Mouse (Mus musculus) right cerebral cortex, postnatal 10 days (tissue): ENCODE data around the gene Fam171a2.
"Not testable (repeated sequence)": the region's sequence is repeated elsewhere in the genome, so short reads cannot be mapped to it uniquely, and the experiment has no call there.

ENCODE experiments used
- DNase-seq, 2 experiments: peaks; one replicate each; pipeline ENCODE4 v3.0.0; 2021; ENCODE audit warnings: low spot score in 2 of 2

Fam171a2 gene

DNA sequence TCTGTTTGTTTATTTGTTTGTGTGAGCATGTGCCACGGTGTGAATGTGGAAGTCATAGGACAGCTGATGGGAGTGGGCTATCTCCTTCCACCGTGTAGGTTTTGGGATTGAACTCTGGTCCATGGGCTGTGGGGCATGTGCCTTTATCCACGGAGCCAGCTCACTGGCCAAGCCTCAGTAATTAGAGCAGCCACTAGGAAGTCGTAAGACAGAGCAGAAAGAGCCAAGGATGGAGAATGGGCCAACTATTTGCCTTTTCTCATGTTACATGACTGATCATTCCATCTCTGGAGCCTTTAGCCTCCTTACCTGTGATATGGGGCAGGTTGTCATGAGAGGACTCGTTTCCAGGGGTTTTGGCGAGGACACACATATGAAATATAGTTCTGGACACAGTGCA is 51.2 kb downstream of the Fam171a2 start:
- DNase-seq, result no peak

DNA sequence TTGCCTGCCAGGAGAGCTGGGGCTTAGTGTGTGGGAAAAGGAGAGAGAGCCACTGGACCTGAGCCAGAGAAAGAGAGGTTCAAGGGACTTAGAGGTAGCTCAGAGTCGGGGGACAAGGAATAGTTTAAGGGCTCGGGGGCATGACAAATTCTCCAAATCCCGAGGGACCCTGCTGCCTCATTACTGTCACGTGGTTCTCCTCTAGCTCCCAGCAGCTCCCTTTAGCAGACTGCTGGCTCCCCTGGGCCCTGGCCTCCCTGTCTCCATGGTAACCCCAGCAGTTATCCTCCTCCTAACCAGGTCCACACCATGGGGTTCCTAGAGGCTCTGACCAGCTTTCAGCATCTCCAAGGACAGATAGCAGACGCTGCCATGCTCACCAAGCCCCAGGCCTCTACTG is 52.2 kb downstream of the Fam171a2 start:
- DNase-seq, result peak in 1 of 2 experiments; percentile 54

DNA sequence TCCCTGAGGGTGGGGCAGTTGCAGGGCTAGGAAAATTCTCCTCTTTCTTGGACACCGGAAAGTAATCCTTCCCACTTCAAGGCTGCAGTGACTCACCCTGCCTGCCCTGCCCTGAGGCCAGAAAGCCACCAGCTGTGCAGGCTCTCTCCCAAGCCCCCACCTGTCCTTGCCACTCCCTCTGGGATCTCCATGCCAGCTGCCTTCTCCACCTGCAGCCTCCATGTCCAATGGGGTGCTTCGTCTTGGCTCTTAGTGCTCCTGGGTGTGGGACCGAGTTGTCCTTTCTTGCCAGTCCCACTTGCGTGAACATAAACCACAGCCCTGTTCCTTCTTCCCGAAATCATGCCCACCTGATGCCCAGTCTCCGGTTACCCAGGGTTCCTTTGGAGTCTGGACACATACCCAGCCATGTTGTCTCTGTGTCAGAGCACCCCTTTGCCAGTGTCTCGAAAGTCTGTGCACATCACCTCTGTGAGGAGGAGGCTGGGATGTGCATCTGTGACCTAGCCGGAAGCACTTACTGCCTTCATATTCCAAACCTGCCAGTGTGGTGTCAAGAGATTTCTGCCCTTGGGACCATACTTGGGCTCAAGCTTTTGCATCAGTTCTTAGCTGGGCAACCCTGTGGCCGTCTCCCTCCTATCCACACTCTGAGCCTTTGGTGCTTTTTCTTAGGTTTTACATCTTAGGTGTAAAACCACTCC is 52.9 kb downstream of the Fam171a2 start:
- peak in 1 of 2 experiments; percentile 53 for DNase-seq

DNA sequence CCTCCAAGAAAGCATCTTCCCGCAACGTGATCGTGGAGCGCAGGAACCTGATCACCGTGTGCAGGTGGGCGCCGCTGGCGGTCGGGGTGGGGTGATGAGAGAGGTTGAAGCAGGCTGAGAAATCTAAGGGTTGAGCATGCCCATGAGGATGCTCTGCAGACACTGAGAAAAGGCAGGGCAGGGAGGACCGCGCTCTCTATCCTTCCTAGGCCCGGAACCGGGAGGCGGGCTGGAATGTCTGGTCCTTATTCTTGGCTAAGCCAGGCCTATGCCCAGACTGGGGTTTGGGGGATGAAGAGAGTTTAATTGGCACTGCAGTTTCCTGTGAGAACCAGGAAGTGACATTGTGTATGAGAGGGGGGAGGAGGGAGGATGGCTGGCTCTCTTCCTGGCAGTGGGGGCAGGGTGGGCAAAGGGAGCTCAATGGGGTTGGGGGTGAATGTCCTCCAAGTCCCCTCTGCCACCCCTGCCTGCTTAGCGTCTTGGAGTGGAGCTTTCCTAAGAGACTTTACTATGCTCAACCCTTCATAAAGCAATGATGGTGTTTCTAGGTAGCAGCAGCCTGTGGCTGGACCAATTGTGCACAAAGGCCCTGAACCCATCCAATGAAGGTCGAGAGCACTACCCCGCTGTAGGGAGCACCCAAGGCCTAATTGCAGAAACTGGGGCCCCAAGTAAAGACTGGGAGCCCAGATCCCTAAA is 53.6 kb downstream of the Fam171a2 start:
- peak; percentile 73 to 75 for DNase-seq

DNA sequence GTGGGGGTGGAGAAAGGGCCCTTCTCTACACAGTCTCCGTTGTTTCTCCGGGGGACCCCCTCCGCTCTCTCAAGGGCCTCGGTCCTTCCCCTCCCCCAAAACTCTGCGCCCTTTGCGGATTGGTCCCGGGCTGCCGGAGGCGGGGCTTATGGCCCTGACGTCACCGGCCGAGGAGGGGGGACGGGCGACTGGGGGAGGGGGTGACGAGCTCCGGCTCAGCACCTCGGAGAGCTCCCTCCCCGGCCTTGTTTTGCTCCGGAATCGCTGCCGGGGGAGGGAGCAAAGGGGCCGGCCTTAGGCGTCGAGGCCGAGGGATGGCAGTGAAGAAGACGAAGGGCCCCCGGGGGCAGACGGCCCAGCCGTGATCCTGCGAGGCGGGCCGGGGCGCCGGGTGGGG is 54.2 kb downstream of the Fam171a2 start, which contains the start of gene Rundc3a:
Gene Rundc3a (plus strand): TSS at position 166 of the 397 bp plus-strand sequence.
- DNase-seq, result peak; percentile 98

DNA sequence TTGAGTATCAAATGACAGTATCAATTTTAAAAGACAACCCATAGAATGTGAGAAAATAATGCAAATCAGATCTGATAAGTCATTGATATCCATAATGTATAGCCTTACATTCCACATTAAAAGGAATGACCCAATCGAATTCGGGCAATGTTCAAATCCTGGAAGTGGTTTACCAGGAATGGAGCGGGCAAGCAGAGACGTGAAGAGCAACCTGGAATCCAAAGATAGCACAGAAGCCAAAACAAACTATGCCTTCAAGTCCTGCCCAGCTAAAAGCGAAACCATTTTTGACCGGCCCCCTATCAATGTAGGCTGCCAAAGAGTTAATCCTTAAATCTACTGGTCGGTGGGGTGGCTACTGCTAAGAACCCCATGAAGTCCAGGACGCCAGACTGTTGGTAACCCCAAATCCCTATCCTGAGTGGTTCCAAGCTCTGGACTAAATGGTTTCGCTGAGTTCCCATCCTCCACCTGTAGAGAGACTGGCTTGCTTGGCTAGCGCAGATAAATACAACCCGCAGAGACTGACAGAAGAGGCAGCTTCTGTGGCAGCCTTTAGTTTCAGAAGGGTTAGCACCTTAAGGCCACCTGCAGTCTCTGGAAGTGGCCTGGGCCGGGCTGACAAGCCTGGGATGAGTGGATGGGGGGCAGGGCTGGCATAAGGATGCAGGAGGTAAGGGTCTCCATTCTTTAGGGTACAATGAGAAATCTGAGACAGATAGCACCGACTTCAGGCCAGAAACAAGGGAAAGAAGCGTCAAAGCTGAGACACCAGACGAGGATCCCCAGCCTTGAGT is 54.8 kb downstream of the Fam171a2 start:
- no peak for DNase-seq

DNA sequence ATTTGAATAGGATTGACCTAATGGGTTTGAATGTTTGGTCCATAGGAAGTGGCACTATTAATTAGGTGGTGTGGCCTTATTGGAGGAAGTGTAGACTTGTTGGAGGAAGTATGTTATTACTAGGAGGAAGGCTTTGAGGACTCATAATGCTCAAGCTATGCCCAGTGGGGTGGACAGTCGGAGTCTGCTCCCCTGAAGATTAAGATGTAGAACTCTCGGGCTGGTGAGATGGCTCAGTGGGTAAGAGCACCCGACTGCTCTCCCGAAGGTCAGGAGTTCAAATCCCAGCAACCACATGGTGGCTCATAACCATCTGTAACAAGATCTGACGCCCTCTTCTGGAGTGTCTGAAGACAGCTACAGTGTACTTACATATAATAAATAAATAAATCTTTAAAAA is 58.0 kb downstream of the Fam171a2 start:
- not testable (repeated sequence) for DNase-seq
